Mouse (Mus musculus) kidney, adult 9 months (tissue): Measurements from ENCODE around the gene Bcas1.
"Not testable (repeated sequence)": the region's sequence is repeated elsewhere in the genome, so short reads cannot be mapped to it uniquely, and the experiment has no call there.

Source experiments
- DNase-seq: peaks from one replicate; pipeline ENCODE4 v3.0.0; 2022

The Bcas1 gene

GRCm38 (mm10) chr2:170427704-170428103 lies at the start of gene Bcas1:
Gene Bcas1 (minus strand): TSS chr2:170427845.
- DNase-seq: no peak

- DNase-seq: peak; percentile 56
These were observed 49.0 kb upstream of the Bcas1 start for GRCm38 (mm10) chr2:170476643-170477042.

DNA sequence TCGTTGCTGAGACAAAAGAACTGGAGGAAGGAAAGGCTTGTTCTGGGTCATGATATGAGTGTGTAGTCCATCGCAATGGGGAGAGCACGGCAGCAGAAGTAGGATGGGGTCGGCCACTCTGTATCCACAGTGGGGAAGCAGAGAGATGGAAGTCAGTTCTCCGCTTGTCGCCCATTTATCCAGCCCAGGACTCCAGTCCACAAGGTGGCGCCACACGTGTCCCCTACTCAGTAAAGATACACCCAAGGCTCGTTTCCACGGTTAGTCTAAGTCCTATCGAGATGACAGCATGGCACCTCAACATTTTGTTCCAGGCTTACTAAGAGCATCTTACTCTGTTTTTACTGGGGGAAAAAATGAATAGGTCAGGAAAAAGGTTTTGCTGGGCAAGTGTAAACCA lies 48.6 kb upstream of the Bcas1 start:
- DNase-seq: no peak

- DNase-seq: peak; percentile 94
These were observed 47.5 kb upstream of the Bcas1 start for GRCm38 (mm10) chr2:170475164-170475563.

- DNase-seq: peak; percentile 50
These were observed 46.5 kb upstream of the Bcas1 start for GRCm38 (mm10) chr2:170474125-170474524.

DNA sequence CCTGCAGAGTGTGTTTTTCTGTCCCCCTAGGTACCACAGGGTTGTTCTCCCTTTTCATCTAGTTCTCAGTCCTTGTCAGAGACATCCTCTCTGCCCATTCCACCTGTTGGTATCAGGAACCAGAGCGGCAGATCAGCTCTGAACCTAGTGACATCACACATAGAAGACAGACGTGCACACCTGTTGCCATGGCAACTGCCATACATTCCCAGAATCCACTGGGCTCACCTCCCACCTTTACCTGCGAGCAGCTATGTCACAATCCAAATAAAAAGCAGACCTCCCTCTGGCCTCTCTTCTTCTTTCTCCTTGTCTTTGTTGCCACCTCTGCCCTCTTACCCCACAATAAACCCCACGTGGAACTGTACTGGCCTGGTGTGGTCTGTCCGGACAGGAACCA lies 42.9 kb upstream of the Bcas1 start:
- no peak for DNase-seq

DNA sequence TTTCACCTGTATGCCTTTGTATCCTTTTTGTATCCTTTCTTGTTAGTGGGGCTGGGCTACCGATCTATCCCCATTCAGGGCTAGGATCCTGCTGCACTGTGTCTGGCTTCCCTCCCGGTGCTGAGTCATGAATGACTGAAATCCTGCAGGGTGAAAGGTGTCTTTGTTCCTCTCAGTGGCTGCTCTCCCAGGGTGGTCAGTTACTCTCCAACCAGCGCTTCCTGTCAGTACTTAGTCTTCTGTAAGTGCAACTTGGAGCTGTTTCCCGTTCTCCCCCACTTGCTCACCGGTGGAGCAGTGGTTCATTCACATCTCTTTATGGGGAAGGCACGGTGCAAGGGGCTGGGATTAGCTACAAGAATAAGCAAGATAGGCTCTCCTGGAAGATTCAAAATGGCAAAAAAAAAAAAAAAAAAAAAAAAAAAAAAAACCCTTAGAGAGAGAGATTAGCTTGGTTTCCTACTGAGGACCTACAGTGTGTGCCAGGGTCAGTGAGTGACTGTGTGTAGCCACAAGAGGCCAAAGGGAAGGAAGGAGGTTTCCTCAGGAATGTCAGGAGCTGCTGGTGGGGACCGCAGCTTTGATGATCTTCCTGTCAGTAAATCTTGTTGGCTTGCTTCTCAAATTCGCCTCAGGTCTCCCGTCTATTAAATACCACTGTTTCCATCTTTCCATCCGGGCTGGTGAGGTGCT lies 42.1 kb upstream of the Bcas1 start:
- peak; percentile 95 for DNase-seq

DNA sequence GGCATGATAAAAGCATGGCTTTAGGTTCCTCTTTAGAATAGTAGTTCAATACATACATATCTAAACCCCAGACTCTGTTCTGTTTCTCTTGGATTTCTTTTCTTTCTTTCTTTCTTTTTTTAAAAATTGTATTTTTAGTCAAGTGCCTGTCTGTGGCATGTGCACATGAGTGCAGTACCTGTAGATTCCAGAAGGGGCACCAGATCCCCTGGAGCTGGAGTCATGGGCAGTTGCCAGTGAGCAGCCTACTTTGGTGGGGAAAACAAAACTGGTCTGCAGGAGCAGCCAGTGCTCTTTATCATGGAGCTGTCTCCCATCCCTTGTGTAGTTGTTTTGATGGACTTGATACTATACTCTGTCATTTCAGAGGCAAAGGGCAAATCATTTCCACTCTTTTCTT lies 40.4 kb upstream of the Bcas1 start:
- peak; percentile 48 for DNase-seq

DNA sequence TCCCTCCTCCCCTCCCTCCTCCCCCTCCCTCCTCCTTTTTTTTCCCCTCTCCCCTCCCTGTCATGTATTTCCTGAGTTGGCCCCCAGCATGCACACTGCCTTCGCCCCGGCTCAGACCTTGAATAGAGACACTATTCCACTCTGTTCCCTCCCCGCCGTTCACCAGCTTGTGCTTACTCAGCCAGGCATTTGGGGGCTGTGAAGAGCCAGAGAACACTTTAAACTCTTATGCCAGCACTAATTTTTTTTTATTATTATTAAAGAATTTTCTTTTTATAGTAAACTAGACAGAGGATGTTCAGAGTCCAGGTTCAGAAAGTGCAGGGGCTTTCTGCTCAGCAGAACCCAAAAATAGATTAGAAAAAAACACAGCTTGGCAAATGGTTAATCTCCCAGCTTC lies 37.2 kb upstream of the Bcas1 start:
- peak; percentile 87 for DNase-seq

- peak; percentile 92 for DNase-seq
These were observed 34.0 kb upstream of the Bcas1 start for GRCm38 (mm10) chr2:170461652-170462051.

- peak; percentile 92 for DNase-seq
These were observed 32.2 kb upstream of the Bcas1 start for GRCm38 (mm10) chr2:170459805-170460204.

DNA sequence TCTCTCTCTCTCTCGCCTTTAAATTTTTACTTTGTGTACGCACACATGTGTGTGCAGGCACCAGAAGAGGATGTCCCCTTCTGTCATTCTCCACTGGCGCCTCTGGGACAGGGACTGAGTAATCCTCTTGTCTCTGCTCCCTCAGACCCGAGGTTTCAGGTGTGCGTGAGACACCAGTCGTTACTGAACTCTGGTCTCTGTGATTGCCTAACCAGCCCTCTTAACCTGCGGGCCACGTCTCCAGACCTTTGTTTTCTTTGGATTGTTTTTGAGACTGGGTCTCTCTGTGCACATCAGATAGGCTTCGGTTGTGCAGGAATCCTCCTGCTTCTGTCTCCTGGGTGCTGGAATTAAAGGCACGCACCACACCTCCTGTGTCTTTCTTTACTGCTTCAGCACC lies 31.5 kb upstream of the Bcas1 start:
- no peak for DNase-seq

DNA sequence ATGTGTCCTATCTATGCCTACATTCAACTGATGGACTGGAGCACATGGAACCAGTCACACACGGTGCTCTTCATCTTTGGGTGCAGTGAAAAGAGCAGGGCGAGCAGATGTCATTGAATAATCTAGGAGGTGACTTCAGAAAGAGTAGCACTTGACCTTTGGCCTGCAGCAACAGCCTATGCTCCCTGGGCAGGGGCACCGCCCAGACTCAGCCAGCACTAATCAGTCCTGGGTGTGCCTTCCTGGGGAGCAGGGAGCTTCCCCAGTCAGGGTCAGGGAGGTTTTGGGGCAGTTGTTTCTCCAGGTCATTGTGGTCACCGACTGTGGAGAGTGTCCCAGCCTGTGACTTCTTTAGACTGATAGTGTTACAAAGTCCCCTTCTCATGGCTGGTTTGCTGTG lies 26.2 kb upstream of the Bcas1 start:
- not testable (repeated sequence) for DNase-seq

DNA sequence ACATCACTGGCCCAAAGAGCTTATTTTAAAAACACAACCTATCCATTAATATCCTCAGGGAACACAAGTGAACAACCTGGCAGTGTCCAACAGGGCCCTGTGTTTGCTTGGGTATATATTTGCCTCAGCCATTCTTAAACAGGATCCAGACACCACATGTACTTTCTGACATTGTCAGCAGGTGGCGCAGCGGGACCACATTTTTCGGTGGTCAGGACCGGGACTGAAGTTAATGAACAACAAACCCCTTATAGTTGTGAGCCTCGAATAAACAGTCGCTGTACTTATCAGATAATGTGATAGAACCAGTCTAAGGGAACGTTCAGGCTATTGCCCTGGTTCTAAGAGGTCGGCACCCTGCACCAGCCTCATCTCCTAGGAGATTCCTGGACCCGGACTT lies 23.3 kb upstream of the Bcas1 start:
- DNase-seq: peak; percentile 91

- DNase-seq: no peak
These were observed 20.0 kb upstream of the Bcas1 start for GRCm38 (mm10) chr2:170447651-170448050.

GRCm38 (mm10) chr2:170446843-170447383 lies 19.3 kb upstream of the Bcas1 start:
- DNase-seq: no peak

- DNase-seq: no peak
These were observed 18.2 kb upstream of the Bcas1 start for GRCm38 (mm10) chr2:170445861-170446260.

- DNase-seq: peak; percentile 69
These were observed 14.9 kb upstream of the Bcas1 start for GRCm38 (mm10) chr2:170442535-170442934.

- peak; percentile 39 for DNase-seq
These were observed 11.1 kb upstream of the Bcas1 start for GRCm38 (mm10) chr2:170438782-170439181.

DNA sequence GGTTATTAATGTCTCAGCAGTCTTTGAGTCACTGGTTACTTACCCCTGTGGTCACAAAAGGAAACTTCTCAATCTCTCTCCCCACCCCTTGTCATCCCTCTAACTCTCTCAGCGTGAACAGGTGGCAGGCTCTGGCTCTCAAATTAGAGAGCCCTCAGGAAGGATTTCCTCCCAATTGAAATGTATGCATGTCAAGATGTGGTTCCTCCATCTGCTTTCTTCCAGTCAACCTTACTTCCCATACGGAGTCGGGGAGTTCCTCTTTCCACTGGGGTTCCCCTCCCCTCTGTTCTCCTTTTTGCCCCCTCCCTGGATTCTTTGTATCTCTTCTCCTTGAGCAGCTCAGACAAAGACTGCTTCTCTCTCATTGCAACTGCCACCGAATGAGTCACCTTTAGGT lies 8.6 kb upstream of the Bcas1 start:
- DNase-seq: no peak

DNA sequence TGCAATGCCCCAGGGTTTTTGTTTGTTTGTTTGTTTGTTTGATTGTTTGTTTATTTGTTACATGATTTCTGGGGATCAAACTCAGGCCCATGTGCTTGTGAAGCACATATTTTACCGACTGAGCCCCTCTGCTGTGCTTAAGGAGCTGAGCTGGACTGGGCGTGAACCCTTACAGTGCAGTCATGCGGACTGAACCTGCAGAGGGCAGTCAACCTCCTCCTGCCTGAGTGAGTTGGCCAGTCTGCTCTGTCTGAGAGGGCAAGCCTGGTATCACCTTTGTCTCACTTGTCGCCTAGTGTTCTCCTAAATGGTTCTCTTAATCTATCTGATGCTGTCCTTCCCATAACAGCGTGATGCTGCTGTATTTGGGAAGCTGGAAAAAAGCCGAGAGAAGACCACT lies 4.5 kb upstream of the Bcas1 start:
- peak; percentile 10 for DNase-seq

DNA sequence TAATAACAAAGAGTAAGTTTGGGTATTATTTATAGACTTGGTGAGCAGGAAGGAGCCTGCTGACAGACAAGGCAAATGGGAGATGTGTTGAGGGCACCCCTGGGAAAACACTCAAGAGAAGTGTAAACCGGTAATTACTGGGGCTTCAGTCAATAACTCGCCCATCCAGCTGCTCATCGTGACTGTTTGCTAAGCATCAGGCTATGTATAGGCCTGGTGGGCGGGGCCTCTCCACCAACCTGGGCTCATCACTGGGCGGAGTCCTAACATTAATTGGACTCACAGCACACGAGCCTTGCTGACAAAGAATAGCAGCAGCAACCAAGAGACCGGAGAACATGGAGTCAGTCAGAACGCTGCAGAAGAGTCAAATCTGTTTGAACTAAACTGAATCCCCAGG lies 1.3 kb upstream of the Bcas1 start:
- no peak for DNase-seq

- no peak for DNase-seq
These were observed 3.5 kb downstream of the Bcas1 start for GRCm38 (mm10) chr2:170424131-170424530.

- DNase-seq: no peak
These were observed 5.7 kb downstream of the Bcas1 start for GRCm38 (mm10) chr2:170421924-170422323.

GRCm38 (mm10) chr2:170418748-170419147 lies 8.9 kb downstream of the Bcas1 start:
- DNase-seq: peak; percentile 21
